Mouse (Mus musculus) spleen, adult 12 weeks (tissue): Measurements from ENCODE around the gene Adk.

Experiments used
- DNase-seq: peaks from one replicate; pipeline ENCODE4 v3.0.0; 2022; ENCODE audit warnings: low spot score

The Adk gene

GRCm38 (mm10) chr14:21100876-21101275, 48.5 kb downstream of the Adk start:
- DNase-seq = no peak

DNA sequence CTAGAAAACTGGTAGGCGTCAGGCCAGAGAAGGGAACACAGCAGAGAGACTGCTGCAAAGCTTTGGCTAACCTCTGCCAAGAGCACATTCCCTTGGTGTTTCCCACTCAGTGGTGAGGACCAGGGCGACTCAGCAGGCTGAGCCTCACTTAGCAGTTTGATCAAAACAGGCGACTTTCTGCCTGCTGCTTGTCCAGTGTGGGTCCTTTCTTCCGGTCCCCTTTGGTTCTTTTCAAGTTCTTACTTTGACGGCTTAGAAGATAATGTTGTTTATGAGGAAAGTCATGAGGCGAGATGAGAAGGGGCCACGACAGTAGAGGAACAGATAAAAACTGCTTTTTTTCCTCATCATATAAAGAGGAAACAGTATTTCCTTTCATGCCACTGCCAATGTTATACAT, 49.2 kb downstream of the Adk start:
- no peak for DNase-seq

DNA sequence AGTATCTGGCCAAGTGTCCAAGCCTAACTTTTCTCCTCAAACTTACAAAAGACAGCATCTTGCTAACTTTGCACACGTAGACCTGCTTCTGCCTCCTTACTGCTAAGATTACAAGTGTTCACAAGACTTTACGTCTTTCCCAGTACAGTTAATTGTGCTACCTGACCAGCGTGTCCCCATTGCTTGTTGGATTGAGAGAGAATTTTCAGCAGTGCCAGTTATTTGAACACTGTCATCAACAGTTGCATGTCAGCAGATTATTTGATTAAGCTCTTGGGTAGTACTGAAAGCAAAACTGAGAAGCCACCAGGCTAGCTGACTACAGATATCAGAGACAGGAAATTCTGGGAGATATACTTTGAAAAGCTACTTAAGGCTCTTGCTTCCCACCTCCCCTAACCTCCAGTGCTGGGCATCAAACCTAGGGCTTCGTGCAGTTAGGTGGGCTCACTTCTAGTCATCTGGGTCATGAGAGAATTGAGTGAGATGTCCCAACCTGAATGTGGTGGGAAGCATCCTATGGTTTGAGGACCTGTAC, 50.4 kb downstream of the Adk start:
- DNase-seq = no peak

GRCm38 (mm10) chr14:21105049-21105448, 52.7 kb downstream of the Adk start:
- DNase-seq = no peak

DNA sequence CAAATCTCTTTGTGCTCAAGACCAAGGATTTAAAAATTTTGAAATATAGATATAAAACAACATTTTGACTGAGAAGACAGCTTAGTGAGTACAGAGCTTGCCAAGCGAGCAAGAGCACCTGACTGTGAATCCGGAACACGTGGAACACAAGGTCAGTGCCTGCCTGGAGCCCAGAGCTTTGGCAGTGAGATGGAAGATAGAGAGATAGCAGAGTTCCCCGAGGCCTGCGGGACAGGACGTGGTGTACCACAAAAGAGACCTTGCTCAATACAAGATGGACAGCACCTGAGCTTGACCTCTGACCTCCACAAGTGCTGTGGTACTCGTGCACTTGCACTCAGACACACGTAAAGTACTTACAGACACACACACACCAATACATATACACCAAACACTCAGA, 54.2 kb downstream of the Adk start:
- no peak for DNase-seq

DNA sequence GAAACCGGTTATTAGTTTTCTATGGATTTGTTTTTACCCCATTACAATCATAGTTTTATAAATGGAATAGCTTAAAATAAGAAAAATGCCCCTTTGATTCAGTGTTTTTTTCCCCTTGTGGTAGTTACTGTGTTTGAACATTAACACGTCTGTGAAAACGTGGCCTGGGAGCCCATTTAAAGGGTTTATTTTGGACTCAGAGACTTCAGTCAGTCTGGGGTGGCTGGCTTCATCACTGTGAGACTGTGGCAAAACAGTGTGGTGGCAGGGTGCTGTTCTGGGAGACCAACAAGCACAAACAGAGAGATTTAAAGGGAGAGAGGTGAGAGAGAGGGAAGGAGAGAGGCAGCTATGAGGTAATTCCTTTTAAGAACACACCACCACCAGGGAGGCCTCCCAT, 55.2 kb downstream of the Adk start:
- DNase-seq = no peak

GRCm38 (mm10) chr14:21110492-21110891, 58.1 kb downstream of the Adk start:
- DNase-seq = no peak

DNA sequence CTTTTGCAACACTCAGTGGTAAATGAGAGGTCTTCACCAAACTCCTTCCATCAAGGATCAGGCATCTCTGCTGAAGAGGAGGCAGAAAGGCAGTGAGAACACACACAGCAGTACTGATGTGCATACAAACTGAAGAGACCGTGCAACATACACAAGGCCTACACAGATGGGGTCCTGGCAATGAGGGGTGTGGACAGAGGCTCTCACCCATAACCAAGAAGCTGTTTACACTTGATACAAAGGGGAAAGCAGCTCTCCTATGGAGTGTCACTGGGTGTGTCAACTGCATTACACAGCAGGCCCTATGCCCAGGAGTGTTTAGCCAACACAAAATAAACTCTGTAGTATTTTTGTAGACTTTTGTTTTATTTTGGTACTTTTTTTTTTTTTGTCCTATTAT, 59.1 kb downstream of the Adk start:
- DNase-seq = no peak

DNA sequence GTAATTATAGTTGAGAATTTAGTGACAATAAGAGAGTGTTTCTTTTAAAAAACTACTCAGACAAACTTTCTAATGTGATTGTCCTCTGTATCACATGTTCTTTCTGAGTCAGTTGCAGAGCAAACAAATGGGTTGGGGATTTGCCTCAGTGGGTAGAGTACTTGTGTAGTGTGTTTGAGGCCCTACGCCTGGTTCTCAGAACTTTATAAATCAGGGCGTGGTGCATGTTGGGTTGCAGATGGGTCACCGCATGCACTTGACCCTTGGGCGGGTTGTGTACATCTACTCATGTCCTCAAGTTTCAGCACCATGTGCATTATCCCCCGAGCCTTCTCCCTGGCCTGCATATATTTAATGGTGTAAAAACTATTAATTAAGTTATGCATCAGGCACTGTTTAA, 59.8 kb downstream of the Adk start:
- no peak for DNase-seq

DNA sequence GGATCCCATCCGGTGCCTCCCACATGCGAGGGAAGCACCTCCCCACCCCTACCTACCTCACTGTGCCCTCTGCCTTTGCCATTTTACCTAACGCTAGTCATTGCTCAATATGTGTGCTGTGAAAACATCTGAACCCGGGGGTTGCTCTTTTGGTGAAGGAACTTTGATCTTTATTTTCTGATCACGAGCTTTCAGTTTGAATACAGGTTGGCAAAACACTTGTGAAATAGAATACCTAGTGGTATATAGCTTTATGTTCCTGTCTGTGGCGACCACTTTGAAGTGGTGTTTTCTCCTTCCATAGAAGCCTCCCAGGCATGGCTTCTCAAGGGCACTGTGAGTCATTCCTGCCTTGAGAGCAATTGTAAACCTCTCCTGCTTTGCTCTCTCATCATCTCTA, 60.4 kb downstream of the Adk start:
- DNase-seq = no peak

DNA sequence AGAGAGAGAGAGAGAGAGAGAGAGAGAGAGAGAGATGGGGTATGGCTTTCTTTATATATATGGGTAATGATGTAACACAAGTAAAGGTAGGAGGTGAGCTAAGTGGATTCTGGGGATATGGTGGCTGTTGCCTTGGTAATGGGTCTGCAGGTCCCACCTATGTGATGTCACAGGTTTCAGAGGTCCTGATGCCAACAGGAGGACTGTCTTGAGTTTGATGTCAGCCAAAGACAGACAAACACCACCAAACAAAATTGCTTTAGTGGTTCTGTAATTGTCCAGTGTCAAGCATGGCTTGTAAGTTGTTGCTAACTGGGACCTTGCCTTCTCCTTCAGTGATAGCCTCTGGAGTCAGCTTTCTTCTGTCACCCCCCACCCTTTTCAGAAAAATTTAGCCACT, 62.0 kb downstream of the Adk start:
- DNase-seq = no peak

GRCm38 (mm10) chr14:21115318-21115717, 62.9 kb downstream of the Adk start:
- no peak for DNase-seq

- no peak for DNase-seq
Observed at GRCm38 (mm10) chr14:21115888-21116460, 63.6 kb downstream of the Adk start.

DNA sequence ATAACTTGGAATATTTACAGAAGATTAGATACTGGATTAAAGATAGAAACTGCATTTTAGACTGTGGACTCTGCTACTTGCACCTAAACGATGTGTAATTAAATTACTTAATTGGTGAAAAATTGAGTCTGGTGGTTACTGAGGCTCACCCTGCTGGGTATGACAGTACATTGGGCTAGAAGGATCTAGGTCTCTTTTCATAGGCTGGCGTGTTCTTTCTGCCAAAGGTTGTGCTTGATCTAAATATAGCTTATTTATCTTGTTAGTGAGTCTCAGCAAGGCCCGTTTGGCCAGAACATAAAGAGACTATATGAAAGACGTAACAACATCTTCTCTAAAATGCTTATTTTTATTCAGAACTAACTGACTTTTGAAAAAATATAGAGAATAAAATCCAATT, 65.7 kb downstream of the Adk start:
- DNase-seq = no peak

GRCm38 (mm10) chr14:21119653-21120313, 67.4 kb downstream of the Adk start:
- no peak for DNase-seq

DNA sequence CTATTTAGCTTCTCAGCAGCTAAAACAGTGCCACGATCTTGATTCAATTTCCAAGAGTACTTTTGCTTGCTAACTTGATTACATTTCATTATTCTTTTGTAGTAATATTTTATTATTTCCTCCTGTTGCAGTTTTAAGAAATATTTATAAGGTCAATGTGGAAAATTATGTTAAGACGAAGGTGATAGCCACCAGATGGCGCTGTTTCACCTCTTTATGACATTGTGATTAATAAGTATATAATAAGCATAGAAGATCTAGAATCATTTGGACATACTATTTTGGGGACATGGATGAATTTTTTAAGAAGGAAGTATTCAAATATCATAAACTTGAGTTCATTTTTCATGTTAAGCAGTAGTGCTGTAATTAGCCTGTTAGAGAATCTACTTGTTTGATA, 68.1 kb downstream of the Adk start:
- DNase-seq = no peak

- DNase-seq = no peak
Observed at GRCm38 (mm10) chr14:21127215-21127614, 74.8 kb downstream of the Adk start.

DNA sequence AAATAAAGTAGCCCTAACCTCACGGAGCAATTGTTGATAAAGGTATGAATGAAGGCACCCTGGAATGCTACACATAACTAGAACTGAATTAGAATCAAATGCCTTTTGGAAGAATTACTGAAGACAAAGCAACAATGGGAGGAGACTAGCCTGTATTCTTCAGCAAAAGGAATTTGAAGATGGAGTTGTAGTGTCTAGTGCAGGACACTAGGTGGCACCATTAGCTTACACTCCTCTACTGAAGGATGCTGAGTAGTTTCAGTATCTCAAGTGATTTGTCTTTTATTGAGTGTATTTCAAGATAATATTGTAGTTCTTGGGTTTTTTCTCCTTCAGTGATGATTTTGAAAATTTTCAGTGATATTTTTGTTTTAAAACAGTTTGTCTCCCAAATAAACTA, 84.5 kb downstream of the Adk start:
- no peak for DNase-seq

- no peak for DNase-seq
Observed at GRCm38 (mm10) chr14:21142603-21143002, 90.2 kb downstream of the Adk start.

DNA sequence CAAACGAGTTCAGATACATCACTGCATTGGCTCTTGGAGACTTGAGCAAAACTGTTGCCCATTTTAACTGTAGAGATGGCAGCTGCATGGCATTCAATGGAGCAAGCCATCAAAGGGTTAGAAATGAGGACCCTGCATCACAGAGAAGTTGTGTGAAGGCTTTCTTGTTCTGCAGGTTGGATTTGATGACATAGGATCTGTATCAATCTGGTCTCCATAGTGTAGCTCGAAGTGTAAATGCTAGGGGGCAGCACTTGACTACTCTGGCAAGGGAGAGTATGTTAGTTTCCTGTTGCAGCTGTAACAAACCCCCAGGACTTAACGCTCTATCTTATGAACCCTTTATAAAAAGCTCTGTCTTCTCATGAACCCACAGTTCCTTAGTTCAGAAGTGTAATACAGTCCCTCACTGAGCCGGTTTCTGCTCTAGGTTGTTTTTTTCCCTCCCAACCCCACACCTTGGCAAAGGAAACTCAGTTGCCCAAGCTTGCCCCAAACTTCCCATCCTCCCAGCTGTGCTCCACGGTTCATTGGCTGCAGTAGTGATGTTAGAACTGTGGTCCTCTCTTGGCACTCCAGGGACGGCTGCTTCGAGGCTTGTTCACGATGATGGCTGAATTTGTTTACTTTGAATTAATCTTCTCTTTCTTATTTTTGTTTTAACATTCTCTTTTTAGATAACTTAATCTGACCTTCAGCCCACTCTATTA, 91.2 kb downstream of the Adk start:
- DNase-seq = no peak

GRCm38 (mm10) chr14:21147171-21147570, 94.8 kb downstream of the Adk start:
- no peak for DNase-seq

- DNase-seq = no peak
Observed at GRCm38 (mm10) chr14:21150301-21150700, 97.9 kb downstream of the Adk start.

GRCm38 (mm10) chr14:21152055-21152454, 99.7 kb downstream of the Adk start:
- no peak for DNase-seq
